Mouse (Mus musculus) myocyte (in vitro differentiated cells): ENCODE measurements around the gene Emb.
A peak's percentile ranks its signal among the peaks of the same experiment; 100 is the strongest.

Experiments
- E2F4 ChIP-seq: IDR thresholded peaks from one replicate; pipeline ENCODE4 v1.6.1; 2011; ENCODE audit warnings: mild to moderate bottlenecking, control low read depth, moderate library complexity; ENCODE audit not compliant: insufficient read depth
- MYOG ChIP-seq, 3 experiments: IDR thresholded peaks; one replicate each; pipeline ENCODE4 v1.6.1; 2011; ENCODE audit warnings: control low read depth in 2 of 3, low read depth in 2 of 3, mild to moderate bottlenecking in 2 of 3; ENCODE audit not compliant: insufficient read length in 2 of 3, control insufficient read depth in 1 of 3, insufficient read depth in 1 of 3
- POLR2A ChIP-seq: IDR thresholded peaks from one replicate; pipeline ENCODE4 v1.6.1; 2011; ENCODE audit warnings: low read depth, mild to moderate bottlenecking, control low read depth, moderate library complexity; ENCODE audit not compliant: insufficient read length
- POLR2AphosphoS2 ChIP-seq: IDR thresholded peaks from one replicate; pipeline ENCODE4 v1.6.1; 2011; ENCODE audit warnings: low read depth, control low read depth; ENCODE audit not compliant: insufficient read length
- REST ChIP-seq: IDR thresholded peaks from one replicate; pipeline ENCODE4 v1.6.1; 2011; ENCODE audit warnings: mild to moderate bottlenecking, control low read depth, moderate library complexity; ENCODE audit not compliant: insufficient read depth, insufficient read length
- TCF12 ChIP-seq: IDR thresholded peaks from one replicate; pipeline ENCODE4 v1.6.1; 2011; ENCODE audit warnings: mild to moderate bottlenecking, control low read depth; ENCODE audit not compliant: poor library complexity, insufficient read depth, severe bottlenecking
- USF1 ChIP-seq: IDR thresholded peaks from one replicate; pipeline ENCODE4 v1.6.1; 2011; ENCODE audit warnings: low read depth, mild to moderate bottlenecking, control low read depth, moderate library complexity

DNA sequence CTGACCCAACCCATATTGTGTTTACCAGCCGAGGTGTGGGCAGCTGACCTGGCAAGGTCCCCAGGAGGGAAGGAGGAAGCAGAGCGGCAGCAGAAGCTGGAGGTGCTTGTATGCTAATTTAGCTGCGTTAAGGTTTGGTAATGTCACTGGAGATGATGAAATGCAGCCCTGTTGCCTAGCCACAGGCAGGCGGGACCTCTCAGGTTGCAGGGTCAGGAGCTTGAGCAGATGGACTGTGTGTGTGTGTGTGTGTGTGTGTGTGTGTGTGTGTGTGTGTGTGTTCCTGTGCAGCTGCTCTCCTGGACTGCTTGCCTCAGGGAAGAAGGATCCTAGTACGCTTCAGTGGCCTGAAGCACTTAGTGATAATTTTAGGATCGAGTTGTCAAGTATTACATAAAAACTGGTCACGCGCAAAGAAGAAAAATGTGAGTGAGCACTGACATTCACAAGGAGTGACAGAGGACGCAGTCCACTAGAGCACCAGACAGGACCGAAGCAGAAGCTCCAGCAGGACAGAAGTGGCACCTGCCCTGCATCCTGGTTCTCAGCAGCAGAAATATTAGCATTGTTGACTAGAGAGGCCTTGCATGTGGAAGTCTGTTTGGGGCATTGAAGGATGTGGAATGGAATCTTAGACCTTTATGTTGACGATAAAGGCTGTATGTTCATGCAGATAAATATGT is 27.3 kb downstream of the Emb start:
- TF ChIP-seq TCF12 (peak; percentile 25), POLR2A (no peak), MYOG (IDR thresholded peaks at IDR 0.05; ENCODE audit: control insufficient read depth in 1 of 3, insufficient read depth in 1 of 3, insufficient read length in 2 of 3, low read depth in 2 of 3) (peak; percentile 81 to 83 (median 83)), USF1 (no peak), E2F4 (no peak), POLR2AphosphoS2 (no peak), REST (no peak)
